Mouse (Mus musculus) brown adipose tissue, adult 24 weeks (tissue): ENCODE results near the gene Pdzd2. TPM values are rescaled to one million over a fixed set of nuclear protein-coding genes. Genes with fewer than 3 reads are reported as not detected.

Experiments
- polyA plus RNA-seq: library from polyadenylated mRNA; stranded (reverse); fragments of >200 nt; gene quantifications from 2 replicates; pipeline ENCODE4 v1.2.4, GENCODE M21; 2012; ENCODE audit not compliant: missing spikeins, insufficient read depth, insufficient read length

Gene Pdzd2
- polyA plus RNA-seq, 1 experiment: 23.7 TPM

Other genes with a start within 250 kb of the Pdzd2 start
- 7.1 and 7.6 TPM in 2 replicates for gene 6030458C11Rik, start 84.7 kb upstream of the Pdzd2 start, polyA plus RNA-seq
- gene Drosha, start 84.9 kb upstream of the Pdzd2 start, polyA plus RNA-seq: 12.8 and 15.7 TPM in 2 replicates